Mouse (Mus musculus) bone marrow, adult 2 months (tissue): ENCODE results near the gene Zc3h18.

Source experiments
- CTCF ChIP-seq: fragments of 200-500 bp; IDR thresholded peaks from 2 replicates; pipeline ENCODE4 v1.5.1; 2011; ENCODE audit warnings: low read length, control low read depth; ENCODE audit not compliant: control insufficient read depth, insufficient read depth
- POLR2A ChIP-seq: fragments of 200-500 bp; IDR thresholded peaks from 2 replicates; pipeline ENCODE4 v1.6.1; 2011; ENCODE audit warnings: low read depth, mild to moderate bottlenecking, control low read depth, low read length, borderline replicate concordance; ENCODE audit not compliant: control insufficient read depth

GRCm38 (mm10) chr8:122376365-122377231 lies at the start of gene Zc3h18:
- peak; percentile 74; the same call in 1 of the 2 replicates for TF ChIP-seq POLR2A
- peak; percentile 40; the same call in 1 of the 2 replicates for TF ChIP-seq CTCF
